Mouse (Mus musculus): ENCODE measurements around the gene Frmd5.

DNA sequence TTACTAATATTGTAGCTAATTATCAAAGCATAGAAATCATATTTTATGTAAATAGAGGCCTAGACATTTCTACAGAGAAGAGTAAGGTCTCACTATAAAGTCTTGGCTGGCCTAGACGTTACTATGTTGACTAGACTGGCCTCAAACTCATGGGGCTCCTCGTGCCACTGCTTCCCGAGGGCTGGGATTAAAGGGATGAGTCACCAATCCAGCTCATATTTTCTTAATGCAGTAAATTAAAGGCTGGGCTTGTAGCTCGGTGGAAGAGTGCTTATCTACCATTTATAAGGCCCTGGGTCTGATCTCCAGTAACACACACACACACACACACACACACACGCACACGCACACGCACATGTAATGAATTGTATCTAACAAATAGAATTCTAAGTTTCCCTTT, 205.3 kb downstream of the Frmd5 start:
- TF ChIP-seq CTCF (IDR thresholded peaks at IDR 0.05; ENCODE audit: extremely low read depth, insufficient read depth, low read length) (no peak), POLR2A (IDR thresholded peaks at IDR 0.05; ENCODE audit: extremely low read depth, insufficient read depth, low read length) (no peak)
